Mouse (Mus musculus) liver, embryonic 14.5 days (tissue): Measurements from ENCODE around the gene Cdk13.

Source experiments
- CTCF ChIP-seq: IDR thresholded peaks from 2 replicates; pipeline ENCODE4 v1.5.1; 2016; ENCODE audit warnings: antibody characterized with exemption, low read depth, control low read depth
- EP300 ChIP-seq: IDR thresholded peaks from 2 replicates; pipeline ENCODE4 v1.6.1; 2016; ENCODE audit warnings: antibody characterized with exemption, low read depth

GRCm38 (mm10) chr13:17689461-17689860 is 115.4 kb downstream of the Cdk13 start:
- TF ChIP-seq CTCF (no peak), EP300 (no peak)
